Mouse (Mus musculus): Measurements from ENCODE around the gene Zc3h10. TPM values are rescaled to one million over a fixed set of nuclear protein-coding genes. Genes with fewer than 3 reads are reported as not detected.
"Not testable (repeated sequence)": the region's sequence is repeated elsewhere in the genome, so short reads cannot be mapped to it uniquely, and the experiment has no call there.

Zc3h10 gene
- total RNA-seq, 2 experiments from 2014 or later, result 6.9 to 8.3 TPM

- DNase-seq, result not testable (repeated sequence)
Observed at GRCm38 (mm10) chr10:128550144-128550823, 2.7 kb upstream of the Zc3h10 start.

GRCm38 (mm10) chr10:128549682-128550057 lies 2.1 kb upstream of the Zc3h10 start:
- DNase-seq, result not testable (repeated sequence)

- DNase-seq, result peak; percentile 93
Observed at GRCm38 (mm10) chr10:128548947-128549681, 1.5 kb upstream of the Zc3h10 start, which contains the start of gene Rpl41. Rpl41 (minus strand) TSS chr10:128549305.

GRCm38 (mm10) chr10:128548051-128548791 lies 647 bp upstream of the Zc3h10 start:
- DNase-seq, result not testable (repeated sequence)

- DNase-seq, result no peak
Observed at GRCm38 (mm10) chr10:128546787-128547186, 787 bp downstream of the Zc3h10 start.

GRCm38 (mm10) chr10:128546361-128546760 lies 1.2 kb downstream of the Zc3h10 start:
- no peak for DNase-seq

GRCm38 (mm10) chr10:128545570-128545898 lies 2.0 kb downstream of the Zc3h10 start:
- DNase-seq, result no peak

GRCm38 (mm10) chr10:128544674-128545569 lies 2.7 kb downstream of the Zc3h10 start:
- DNase-seq, result no peak

GRCm38 (mm10) chr10:128544151-128544657 lies 3.4 kb downstream of the Zc3h10 start:
- no peak for DNase-seq

- no peak for DNase-seq
Observed at GRCm38 (mm10) chr10:128543100-128543499, 4.5 kb downstream of the Zc3h10 start.

GRCm38 (mm10) chr10:128538340-128538870 lies 9.2 kb downstream of the Zc3h10 start:
- no peak for DNase-seq

GRCm38 (mm10) chr10:128536266-128536940 lies 11.2 kb downstream of the Zc3h10 start:
- DNase-seq, result peak; percentile 91

GRCm38 (mm10) chr10:128535624-128536265 lies 11.8 kb downstream of the Zc3h10 start:
- DNase-seq, result no peak

- no peak for DNase-seq
Observed at GRCm38 (mm10) chr10:128535206-128535605, 12.4 kb downstream of the Zc3h10 start.

- peak; percentile 29 for DNase-seq
Observed at GRCm38 (mm10) chr10:128526366-128527356, 20.9 kb downstream of the Zc3h10 start.

GRCm38 (mm10) chr10:128525671-128526308 lies 21.8 kb downstream of the Zc3h10 start, which contains the start of gene Esyt1:
Esyt1 (minus strand) TSS chr10:128525871.
- peak; percentile 94 for DNase-seq

GRCm38 (mm10) chr10:128524732-128525662 lies 22.6 kb downstream of the Zc3h10 start:
- peak; percentile 68 for DNase-seq

All from heart, postnatal 4 days (tissue).